ENCODE assay signal across 8 mouse cellular contexts in the genomic region with DNA sequence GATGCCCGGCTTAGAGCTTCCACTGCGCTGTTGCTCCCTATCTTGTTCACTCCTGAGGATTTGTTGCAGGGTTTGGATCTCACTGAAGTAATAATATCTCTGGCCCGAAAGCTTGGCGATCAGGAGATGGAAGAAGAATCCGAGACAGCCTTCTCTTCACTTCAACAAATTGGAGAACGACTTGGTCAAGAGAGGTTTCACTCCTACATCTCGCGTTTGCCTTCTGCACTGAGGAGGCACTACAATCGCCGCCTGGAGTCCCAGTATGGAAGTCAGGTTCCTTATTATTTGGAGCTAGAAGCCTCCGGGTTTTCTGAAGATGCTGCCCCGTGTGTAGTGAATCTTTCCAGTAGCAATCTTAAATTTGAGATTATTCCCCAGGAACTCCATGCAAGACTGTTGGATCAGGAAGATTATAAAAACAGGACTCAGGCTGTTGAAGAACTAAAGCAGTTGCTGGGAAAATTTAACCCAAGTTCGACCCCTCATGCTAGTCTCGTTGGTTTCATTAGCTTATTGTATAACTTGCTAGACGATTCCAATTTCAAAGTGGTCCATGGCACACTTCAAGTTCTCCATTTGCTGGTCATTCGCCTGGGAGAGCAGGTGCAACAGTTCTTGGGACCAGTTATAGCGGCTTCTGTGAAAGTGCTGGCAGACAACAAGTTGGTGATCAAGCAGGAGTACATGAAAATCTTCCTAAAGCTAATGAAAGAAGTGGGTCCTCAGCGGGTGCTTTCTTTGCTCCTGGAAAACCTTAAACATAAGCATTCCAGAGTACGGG. TPM values are rescaled to one million over a fixed set of nuclear protein-coding genes. Genes with fewer than 3 reads are reported as not detected.
DNase-seq lines count a peak whose midpoint lies in the region; ATAC-seq and TF ChIP-seq lines count a peak whose summit lies in the region.

No protein-coding gene starts in this region.

- ATAC-seq in liver, embryonic 13.5 days (ENCODE audit: low read depth) = no peak

- H3K4me3 ChIP-seq in thymus, adult 2 months (ENCODE audit: control insufficient read depth, insufficient read depth, low read length) = peak overlapping the region; percentile 89
- peak overlapping the region; percentile 96 for H3K4me3 ChIP-seq in liver, embryonic 13.5 days (replicated peaks)
- H3K4me3 ChIP-seq in olfactory bulb, adult 2 months (ENCODE audit: insufficient read depth, low read depth, low read length) = peak overlapping the region; percentile 76

- no peak for TF ChIP-seq POLR2A in thymus, adult 2 months (IDR thresholded peaks at IDR 0.05; ENCODE audit: control insufficient read depth, extremely low read depth, insufficient read depth, low read length, poor library complexity)
- no peak for TF ChIP-seq POLR2A in olfactory bulb, adult 2 months (IDR thresholded peaks at IDR 0.05; ENCODE audit: insufficient read depth, low read depth, low read length)

- peaks cover 10% of the 10 kb centered on the region for H3K4me1 ChIP-seq in thymus, adult 2 months (replicated peaks; ENCODE audit: control insufficient read depth, insufficient read depth, low read length)
- peaks cover 61% of the 10 kb centered on the region for H3K4me1 ChIP-seq in liver, embryonic 13.5 days (replicated peaks)
- 0 out of 2 replicates have a peak, but pooled peaks cover 2% of the 10 kb centered on the region for H3K4me1 ChIP-seq in olfactory bulb, adult 2 months (ENCODE audit: control insufficient read depth, insufficient read depth, low read length)

- peak overlapping the region; percentile 86 for H3K9ac ChIP-seq in liver, embryonic 13.5 days

- no peaks in the 10 kb centered on the region for H3K27me3 ChIP-seq in thymus, adult 2 months (ENCODE audit: control insufficient read depth, insufficient read depth, low read length)
- H3K27me3 ChIP-seq in liver, embryonic 13.5 days = no peaks in the 10 kb centered on the region

- H3K36me3 ChIP-seq in thymus, adult 2 months (ENCODE audit: control insufficient read depth, insufficient read depth, low read length) = no peaks in the 10 kb centered on the region
- 0 out of 2 replicates have a peak, but pooled peaks cover 3% of the 10 kb centered on the region for H3K36me3 ChIP-seq in liver, embryonic 13.5 days

- no peaks in the 10 kb centered on the region for H3K9me3 ChIP-seq in liver, embryonic 13.5 days (replicated peaks)

- peak overlapping the region; percentile 28 for H3K27ac ChIP-seq in thymus, adult 2 months (ENCODE audit: control insufficient read depth, insufficient read depth, low read length)
- peak overlapping the region; percentile 79 for H3K27ac ChIP-seq in liver, embryonic 13.5 days
- no peak overlapping the region for H3K27ac ChIP-seq in olfactory bulb, adult 2 months (ENCODE audit: insufficient read depth, low read depth, low read length)

- TF ChIP-seq CTCF in thymus, adult 2 months (IDR thresholded peaks at IDR 0.05; ENCODE audit: borderline replicate concordance, control insufficient read depth, extremely low read depth, insufficient read depth, low read length, poor library complexity) = no peak
- no peak for TF ChIP-seq CTCF in olfactory bulb, adult 2 months (IDR thresholded peaks at IDR 0.05; ENCODE audit: insufficient read depth, low read depth, low read length)

- WGBS in thymus, adult 2 months = 1% methylated on average over 19 of the region's 19 CpGs
- WGBS in liver, embryonic 13.5 days (ENCODE audit: insufficient replicate concordance) = 3% methylated on average over 19 of the region's 19 CpGs
- under 1% methylated on average over 19 of the region's 19 CpGs for WGBS in olfactory bulb, adult 2 months

- H3K4me2 ChIP-seq in liver, embryonic 13.5 days = peak overlapping the region; percentile 84

- peak; percentile 17 for DNase-seq in adrenal gland, postnatal 14 days
- no peak for DNase-seq in adrenal gland, postnatal 4 days (ENCODE audit: low spot score in 2 of 2)
- no peak for DNase-seq in thymus, adult 2 months
- DNase-seq in thymus, postnatal 25 days = no peak
- DNase-seq in heart, postnatal 4 days = peak; percentile 20
- DNase-seq in liver, embryonic 13.5 days = no peak
- DNase-seq in right cerebral cortex, adult 18-20 months = no peak

RNA-seq across cellular contexts. Expression of a gene that starts 1.2 kb away (rescaled TPM):
- total RNA-seq in adrenal gland, postnatal 14 days (2021) = 33.4 and 34.1 TPM in 2 replicates
- total RNA-seq in adrenal gland, postnatal 4 days (2021) = 10 to 100 TPM; 33.2 to 34.1 TPM
- polyA plus RNA-seq in thymus, adult 2 months (2012; rRNA removed) = 8.2 and 8.4 TPM in 2 replicates
- 10 to 100 TPM; 16.5 to 18.9 TPM for total RNA-seq in heart, postnatal 4 days (2021)
- 6.5 and 10.5 TPM in 2 replicates for polyA plus RNA-seq in liver, embryonic 13.5 days (2015; fragmentation: Nextera tagmentation; extraction: Ambion mirVana)
- polyA plus RNA-seq in olfactory bulb, adult 2 months (2012; ENCODE audit: insufficient read depth, insufficient read length, low replicate concordance, missing spikeins) = 114 TPM in 1 of 2 replicates, not detected in the other

RNA-seq across cellular contexts. Expression of a gene that starts 1.5 kb away (rescaled TPM):
- total RNA-seq in adrenal gland, postnatal 14 days (2021) = 13.1 and 14.2 TPM in 2 replicates
- total RNA-seq in adrenal gland, postnatal 4 days (2021) = 10 to 100 TPM; 12.2 to 16.3 TPM
- polyA plus RNA-seq in thymus, adult 2 months (2012; rRNA removed) = 5.6 and 6.5 TPM in 2 replicates
- total RNA-seq in heart, postnatal 4 days (2021) = 10 to 100 TPM; 12.9 to 13.0 TPM
- polyA plus RNA-seq in liver, embryonic 13.5 days (2015; fragmentation: Nextera tagmentation; extraction: Ambion mirVana) = 3.6 and 4.0 TPM in 2 replicates
- not detected in 2 replicates for polyA plus RNA-seq in olfactory bulb, adult 2 months (2012; ENCODE audit: insufficient read depth, insufficient read length, low replicate concordance, missing spikeins)

RNA-seq across cellular contexts. Expression of a gene that starts 49.1 kb away (rescaled TPM):
- 5.1 and 6.5 TPM in 2 replicates for total RNA-seq in adrenal gland, postnatal 14 days (2021)
- total RNA-seq in adrenal gland, postnatal 4 days (2021) = 10 to 100 TPM in 1 of 2 experiments, 1 to 10 TPM in 1; 8.7 to 10.3 TPM
- 0.89 and 1.3 TPM in 2 replicates for polyA plus RNA-seq in thymus, adult 2 months (2012; rRNA removed)
- total RNA-seq in heart, postnatal 4 days (2021) = 1 to 10 TPM; 3.8 to 4.9 TPM
- polyA plus RNA-seq in liver, embryonic 13.5 days (2015; fragmentation: Nextera tagmentation; extraction: Ambion mirVana) = 0.71 and 1.0 TPM in 2 replicates
- not detected in 2 replicates for polyA plus RNA-seq in olfactory bulb, adult 2 months (2012; ENCODE audit: insufficient read depth, insufficient read length, low replicate concordance, missing spikeins)

Comparison
In these comparisons a context has a peak if more than half of its experiments do, and no peak if none do; other contexts are left out.
1. DNase-seq: peak in adrenal gland, postnatal 14 days (single experiment) and heart, postnatal 4 days (single experiment); none in adrenal gland, postnatal 4 days (0 of 2), thymus, adult 2 months (single experiment), thymus, postnatal 25 days (single experiment), liver, embryonic 13.5 days (single experiment) and right cerebral cortex, adult 18-20 months (single experiment).
2. Peak in every context shown above with its lines, with median percentiles within 50 percentile points of each other: H3K4me3 ChIP-seq.